8 mouse cellular contexts compared by ENCODE assay signal in the genomic region with DNA sequence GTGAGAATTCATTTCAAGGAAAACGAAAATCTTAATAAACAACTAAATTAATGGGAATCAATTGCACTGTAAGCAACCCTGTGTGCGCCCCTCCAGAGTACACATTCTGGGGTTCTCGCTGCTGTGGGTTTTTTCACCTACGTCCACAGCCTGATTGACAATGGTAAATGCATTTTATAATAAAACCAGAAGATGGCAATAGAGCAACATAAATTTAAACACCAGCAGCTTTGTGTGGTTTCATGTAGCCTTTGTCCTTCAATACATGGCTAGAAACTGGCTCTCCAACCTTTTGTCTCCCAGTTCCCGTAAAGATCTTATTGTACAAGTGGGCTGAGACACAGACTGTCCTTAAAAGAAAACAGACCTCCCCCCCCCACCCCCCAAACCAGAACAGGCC. TPM values are rescaled to one million over a fixed set of nuclear protein-coding genes. Genes with fewer than 3 reads are reported as not detected.
DNase-seq lines count a peak whose midpoint lies in the region; ATAC-seq and TF ChIP-seq lines count a peak whose summit lies in the region.

No protein-coding gene starts in this region.

- H3K4me2 ChIP-seq in forebrain, postnatal 0 days (ENCODE audit: low read depth) = peak overlapping the region; percentile 47
- peak overlapping the region; percentile 33 for H3K4me2 ChIP-seq in midbrain, embryonic 15.5 days

- no peaks in the 10 kb centered on the region for H3K36me3 ChIP-seq in forebrain, postnatal 0 days (ENCODE audit: insufficient read depth)
- H3K36me3 ChIP-seq in midbrain, embryonic 15.5 days (replicated peaks) = no peaks in the 10 kb centered on the region

- peak; percentile 51 for DNase-seq in kidney, adult 9 months
- DNase-seq in kidney, postnatal 25 days = no peak
- DNase-seq in T-cell, adult 2 months (ENCODE audit: low spot score) = peak; percentile 6
- peak; percentile 79 for DNase-seq in forebrain, postnatal 0 days
- DNase-seq in kidney, postnatal 4 days = peak; percentile 12 to 48
- no peak for DNase-seq in spleen, postnatal 36 days (ENCODE audit: low spot score in 2 of 2)
- DNase-seq in right cerebral cortex, postnatal 14 days = no peak

- H3K4me1 ChIP-seq in forebrain, postnatal 0 days (ENCODE audit: insufficient read depth) = peaks cover 3% of the 10 kb centered on the region; the same call in 1 of the 2 replicates
- peaks cover 15% of the 10 kb centered on the region for H3K4me1 ChIP-seq in midbrain, embryonic 15.5 days

- H3K4me3 ChIP-seq in forebrain, postnatal 0 days (ENCODE audit: low read depth, low read length) = peak overlapping the region; percentile 17
- no peak overlapping the region for H3K4me3 ChIP-seq in midbrain, embryonic 15.5 days

- peak overlapping the region; percentile 80 for H3K27ac ChIP-seq in forebrain, postnatal 0 days (ENCODE audit: low read depth, low read length)
- H3K27ac ChIP-seq in midbrain, embryonic 15.5 days = peak overlapping the region; percentile 76

- peak; percentile 54 for TF ChIP-seq CTCF in forebrain, postnatal 0 days (IDR thresholded peaks at IDR 0.05; ENCODE audit: low read depth)

- peak overlapping the region; percentile 40 for H3K9ac ChIP-seq in forebrain, postnatal 0 days
- peak overlapping the region; percentile 31; the same call in 1 of the 2 replicates for H3K9ac ChIP-seq in midbrain, embryonic 15.5 days

- WGBS in forebrain, postnatal 0 days = 21% methylated on average over 5 of the region's 5 CpGs
- 39% methylated on average over 5 of the region's 5 CpGs for WGBS in midbrain, embryonic 15.5 days

- no peaks in the 10 kb centered on the region for H3K27me3 ChIP-seq in forebrain, postnatal 0 days (ENCODE audit: insufficient read depth, low read length)
- no peaks in the 10 kb centered on the region for H3K27me3 ChIP-seq in midbrain, embryonic 15.5 days (replicated peaks)

- peak; percentile 82 for ATAC-seq in forebrain, postnatal 0 days
- peak; percentile 93 for ATAC-seq in midbrain, embryonic 15.5 days (replicated peaks)

- no peaks in the 10 kb centered on the region for H3K9me3 ChIP-seq in forebrain, postnatal 0 days (ENCODE audit: low read length)
- H3K9me3 ChIP-seq in midbrain, embryonic 15.5 days = no peaks in the 10 kb centered on the region

RNA-seq across cellular contexts. Expression of a gene that starts 33.0 kb away (rescaled TPM):
- total RNA-seq in forebrain, postnatal 0 days (2014; rRNA removed) = 8.6 and 9.8 TPM in 2 replicates
- polyA plus RNA-seq in forebrain, postnatal 0 days (2015; fragmentation: Nextera tagmentation; extraction: Ambion mirVana) = 44.9 and 57.3 TPM in 2 replicates
- polyA plus RNA-seq in midbrain, embryonic 15.5 days (2015; fragmentation: Nextera tagmentation; extraction: Ambion mirVana) = 34.6 and 39.7 TPM in 2 replicates

RNA-seq across cellular contexts. Expression of a gene that starts 49.1 kb away (rescaled TPM):
- 3.0 TPM in 1 of 2 replicates, not detected in the other for total RNA-seq in forebrain, postnatal 0 days (2014; rRNA removed)
- 0.33 and 0.38 TPM in 2 replicates for polyA plus RNA-seq in forebrain, postnatal 0 days (2015; fragmentation: Nextera tagmentation; extraction: Ambion mirVana)
- polyA plus RNA-seq in midbrain, embryonic 15.5 days (2015; fragmentation: Nextera tagmentation; extraction: Ambion mirVana) = 0.66 and 0.81 TPM in 2 replicates

Comparison
In these comparisons a context has a peak if more than half of its experiments do, and no peak if none do; other contexts are left out.
1. DNase-seq: peak in kidney, adult 9 months (single experiment), T-cell, adult 2 months (single experiment), forebrain, postnatal 0 days (single experiment) and kidney, postnatal 4 days (2 of 2); none in kidney, postnatal 25 days (0 of 2), spleen, postnatal 36 days (0 of 2) and right cerebral cortex, postnatal 14 days (single experiment).